Mouse (Mus musculus) liver, embryonic 13.5 days (tissue): ENCODE data around the gene 1810062G17Rik. TPM values are rescaled to one million over a fixed set of nuclear protein-coding genes. Genes with fewer than 3 reads are reported as not detected.
A peak's percentile ranks its signal among the peaks of the same experiment; 100 is the strongest.

Experiments
- ATAC-seq: fragments of 200-750 bp; cut with Nextera tagmentation; 2 replicates; pipeline ENCODE4 v1.8.0; 2017; ENCODE audit warnings: low read depth, mild to moderate bottlenecking, moderate number of reproducible peaks, moderate library complexity
- DNase-seq: peaks from one replicate; pipeline ENCODE4 v3.0.0; 2022
- H3K27ac ChIP-seq: fragments of 300-500 bp; sonication (generic); 2 replicates; pipeline ENCODE4 v1.5.1; 2015; ENCODE audit warnings: moderate library complexity, mild to moderate bottlenecking, inconsistent platforms
- H3K27me3 ChIP-seq: fragments of 300-500 bp; sonication (generic); 2 replicates; pipeline ENCODE4 v1.6.1; 2015; ENCODE audit warnings: mild to moderate bottlenecking, inconsistent platforms
- H3K36me3 ChIP-seq: fragments of 300-500 bp; sonication (generic); 2 replicates; pipeline ENCODE4 v1.6.1; 2015; ENCODE audit warnings: mild to moderate bottlenecking, inconsistent platforms
- H3K4me1 ChIP-seq: fragments of 300-500 bp; sonication (generic); replicated peaks from 2 replicates; pipeline ENCODE4 v1.6.1; 2015; ENCODE audit warnings: inconsistent platforms
- H3K4me2 ChIP-seq: fragments of 300-500 bp; sonication (generic); 2 replicates; pipeline ENCODE4 v1.6.1; 2015; ENCODE audit warnings: inconsistent platforms, mild to moderate bottlenecking, moderate library complexity
- H3K4me3 ChIP-seq: fragments of 300-500 bp; sonication (generic); replicated peaks from 2 replicates; pipeline ENCODE4 v1.5.1; 2015; ENCODE audit warnings: mild to moderate bottlenecking, inconsistent platforms
- H3K9ac ChIP-seq: fragments of 300-500 bp; sonication (generic); 2 replicates; pipeline ENCODE4 v1.6.1; 2015; ENCODE audit warnings: mild to moderate bottlenecking, inconsistent platforms
- H3K9me3 ChIP-seq: fragments of 300-500 bp; sonication (generic); replicated peaks from 2 replicates; pipeline ENCODE4 v1.6.1; 2016; ENCODE audit warnings: inconsistent platforms
- WGBS: fragments of 180-500 bp; shearing (Covaris S2); methylation state at CpG from one replicate; pipeline ENCODE4 v1.1.7; 2015; ENCODE audit not compliant: insufficient replicate concordance; 5-methylcytosine and 5-hydroxymethylcytosine counted together
- polyA plus RNA-seq: library from polyadenylated mRNA; unstranded; fragments of >200 nt; fragmentation: Nextera tagmentation; extraction: Ambion mirVana; gene quantifications from 2 replicates; pipeline ENCODE4 v1.2.1, GENCODE M21; 2015

1810062G17Rik gene
- polyA plus RNA-seq, 1 experiment from 2014 or later: 0.90 TPM

DNA sequence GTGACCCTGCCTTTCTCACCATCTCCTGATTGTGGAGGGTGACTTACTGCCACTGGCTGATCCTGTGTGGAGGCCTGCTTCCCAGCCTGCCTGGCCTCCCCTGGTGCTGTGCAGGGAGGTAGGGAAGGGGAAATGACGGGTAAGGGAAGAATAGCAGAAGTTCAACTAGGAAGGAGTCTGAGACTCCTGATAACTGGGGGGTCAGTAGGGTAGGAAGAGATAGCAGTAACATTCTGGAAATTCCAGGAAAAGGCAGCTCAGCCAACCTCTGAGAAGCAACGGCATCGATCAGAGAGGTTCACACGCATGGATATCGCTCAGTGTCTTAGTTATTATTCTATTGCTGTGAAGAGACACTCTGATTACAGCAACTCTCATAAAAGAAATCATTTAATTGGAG lies 15.8 kb downstream of the 1810062G17Rik start:
- H3K4me3 ChIP-seq: no peak overlapping the region
- no peaks in the 10 kb centered on the region for H3K27me3 ChIP-seq
- WGBS: 32% methylated on average over 5 of the region's 5 CpGs
- H3K27ac ChIP-seq: no peak overlapping the region
- no peaks in the 10 kb centered on the region for H3K36me3 ChIP-seq
- DNase-seq (no peak), ATAC-seq (no peak)
- H3K4me2 ChIP-seq: no peak overlapping the region
- no peak overlapping the region for H3K9ac ChIP-seq
- H3K9me3 ChIP-seq: no peaks in the 10 kb centered on the region
- peaks cover 13% of the 10 kb centered on the region for H3K4me1 ChIP-seq

DNA sequence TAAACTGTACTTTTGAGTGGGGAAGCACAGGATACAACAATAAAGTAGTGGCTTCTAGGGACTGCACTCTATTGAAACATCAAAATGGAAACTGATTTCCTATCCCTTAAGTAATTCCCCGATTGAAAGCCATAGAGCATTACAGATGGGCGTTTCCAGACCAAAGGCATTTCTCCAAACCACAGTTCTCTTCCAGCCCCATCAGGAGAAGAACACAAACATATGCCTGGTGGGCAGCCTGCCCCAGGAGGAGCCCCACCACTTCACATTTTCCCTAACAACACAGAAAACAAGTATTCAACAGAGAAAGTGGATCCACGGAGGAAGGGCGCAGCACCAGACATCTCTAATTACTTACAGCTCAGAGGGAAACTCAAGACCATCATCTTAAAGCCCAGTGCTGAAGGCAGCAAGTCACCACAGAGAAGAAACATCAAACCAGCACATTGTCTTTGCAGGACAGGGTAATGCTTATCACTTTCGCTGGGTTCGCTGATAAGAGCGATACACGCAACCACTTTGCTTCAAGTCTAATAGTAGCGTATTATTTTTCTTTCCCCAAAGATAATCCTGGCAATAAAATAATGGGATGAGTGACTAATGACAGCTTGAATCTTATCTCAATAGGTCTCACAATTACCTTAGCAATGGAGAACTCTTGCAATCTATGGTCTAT lies 17.1 kb downstream of the 1810062G17Rik start:
- ATAC-seq (no peak), DNase-seq (no peak)
- 41% methylated on average over 9 of the region's 9 CpGs for WGBS
- Histone ChIP-seq H3K4me1 (peaks cover 13% of the 10 kb centered on the region), H3K4me2 (no peak overlapping the region), H3K4me3 (no peak overlapping the region), H3K27ac (no peak overlapping the region), H3K27me3 (no peaks in the 10 kb centered on the region), H3K9me3 (no peaks in the 10 kb centered on the region), H3K36me3 (no peaks in the 10 kb centered on the region), H3K9ac (no peak overlapping the region)

DNA sequence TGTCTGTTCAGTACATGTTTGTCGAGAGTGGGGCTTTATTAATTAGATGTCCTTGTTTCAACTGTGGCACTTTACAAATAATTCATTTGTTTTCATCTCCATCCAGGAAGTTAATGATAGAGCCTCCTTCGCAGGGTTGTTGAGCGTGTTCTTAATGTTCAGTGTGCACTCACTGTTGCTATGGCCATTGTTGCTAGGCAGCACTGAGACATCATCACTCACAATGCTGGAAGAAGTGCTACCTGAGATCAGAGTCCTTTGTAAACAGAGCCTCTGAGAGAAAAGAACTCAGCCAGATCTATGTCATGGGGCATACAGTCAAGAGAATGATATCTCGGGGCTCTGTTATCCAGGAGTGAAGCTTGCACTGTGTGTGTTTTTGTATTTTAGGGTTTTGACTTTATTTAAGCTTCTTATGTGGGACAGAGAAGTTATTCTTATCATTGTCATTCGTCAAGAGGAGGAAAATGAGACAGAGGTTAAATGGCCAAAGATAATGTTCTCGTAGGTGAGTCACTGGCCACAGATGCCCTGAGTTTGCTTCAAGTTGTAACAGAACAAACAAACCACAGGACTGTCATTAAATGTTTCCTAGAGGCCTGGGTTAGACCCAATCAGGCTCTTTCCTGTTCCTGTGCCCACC lies 18.0 kb downstream of the 1810062G17Rik start:
- Histone ChIP-seq H3K27me3 (no peaks in the 10 kb centered on the region), H3K9me3 (no peaks in the 10 kb centered on the region), H3K27ac (no peak overlapping the region), H3K4me2 (no peak overlapping the region), H3K9ac (no peak overlapping the region), H3K4me3 (no peak overlapping the region), H3K4me1 (peaks cover 13% of the 10 kb centered on the region), H3K36me3 (no peaks in the 10 kb centered on the region)
- no peak for ATAC-seq
- WGBS: 52% methylated on average over 6 of the region's 6 CpGs
- DNase-seq: no peak

DNA sequence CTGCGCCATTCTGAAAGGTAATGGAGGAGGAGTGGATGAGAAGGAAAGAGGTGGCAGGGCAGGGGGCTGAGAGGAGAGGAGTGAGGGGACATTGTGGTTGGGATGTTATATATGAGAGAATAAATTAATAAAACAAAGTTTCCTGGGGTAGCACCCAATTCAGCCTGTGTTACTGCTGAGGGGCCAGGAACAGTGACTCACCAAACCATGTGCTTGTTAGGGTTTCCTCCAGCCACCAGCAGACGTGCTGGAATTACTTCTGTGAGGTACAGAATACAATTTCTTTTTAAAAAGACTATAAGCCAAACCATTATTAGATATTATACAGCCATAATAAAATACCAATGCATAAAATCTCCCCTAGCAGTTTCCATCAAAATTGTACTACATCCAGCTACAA lies 18.9 kb downstream of the 1810062G17Rik start:
- Histone ChIP-seq H3K4me3 (no peak overlapping the region), H3K27ac (no peak overlapping the region), H3K9ac (no peak overlapping the region), H3K4me1 (peaks cover 13% of the 10 kb centered on the region), H3K9me3 (no peaks in the 10 kb centered on the region), H3K36me3 (no peaks in the 10 kb centered on the region), H3K4me2 (no peak overlapping the region), H3K27me3 (no peaks in the 10 kb centered on the region)
- WGBS: 59% methylated on average over 2 of the region's 2 CpGs
- ATAC-seq: no peak
- no peak for DNase-seq

DNA sequence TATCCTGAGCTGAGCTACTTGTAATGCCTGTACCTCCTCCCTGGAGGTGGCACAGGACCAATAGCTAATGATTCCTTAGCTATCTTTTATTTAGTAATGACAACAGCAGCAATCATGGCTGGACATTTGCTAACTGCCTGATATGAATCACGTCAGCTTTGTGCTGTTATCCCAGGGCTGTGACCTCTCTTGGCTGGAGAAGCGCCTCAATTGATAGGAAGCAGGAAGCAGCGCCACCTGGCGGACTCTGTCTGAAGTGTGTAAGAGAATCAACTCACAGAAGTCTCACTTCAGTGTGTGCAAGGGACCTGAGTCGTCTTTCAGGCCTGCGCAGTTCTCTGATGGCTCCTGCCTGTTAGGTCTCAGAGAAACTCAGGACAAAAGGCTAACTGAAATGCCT lies 19.7 kb downstream of the 1810062G17Rik start:
- H3K27me3 ChIP-seq: no peaks in the 10 kb centered on the region
- no peak overlapping the region for H3K4me3 ChIP-seq
- peak overlapping the region; percentile 33 for H3K4me2 ChIP-seq
- ATAC-seq: peak; percentile 59
- H3K9me3 ChIP-seq: no peaks in the 10 kb centered on the region
- DNase-seq: peak; percentile 32
- no peak overlapping the region for H3K9ac ChIP-seq
- no peaks in the 10 kb centered on the region for H3K36me3 ChIP-seq
- H3K27ac ChIP-seq: no peak overlapping the region
- peaks cover 13% of the 10 kb centered on the region for H3K4me1 ChIP-seq
- WGBS: 5% methylated on average over 6 of the region's 6 CpGs

DNA sequence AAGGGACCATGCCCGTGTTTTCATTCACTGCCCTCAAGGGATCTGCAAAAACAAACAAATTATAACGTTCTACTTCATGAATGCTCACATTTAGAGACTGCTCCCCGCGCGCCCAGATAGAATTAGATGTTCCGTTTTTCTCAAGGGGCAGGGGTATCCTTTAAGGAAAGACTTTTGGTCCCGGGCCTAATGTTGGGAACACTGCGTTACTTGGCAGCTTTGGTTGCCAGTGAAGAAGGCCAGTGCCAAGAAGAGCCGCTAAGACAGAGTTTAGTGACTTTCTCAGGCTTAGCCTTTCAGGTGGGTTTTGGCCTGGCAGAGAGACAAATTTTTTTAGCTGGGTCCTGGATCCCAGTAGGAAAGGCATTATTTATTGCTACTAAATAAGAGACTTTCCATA lies 20.5 kb downstream of the 1810062G17Rik start:
- no peak overlapping the region for H3K9ac ChIP-seq
- no peaks in the 10 kb centered on the region for H3K27me3 ChIP-seq
- no peak for ATAC-seq
- no peak overlapping the region for H3K4me2 ChIP-seq
- no peak overlapping the region for H3K4me3 ChIP-seq
- no peak for DNase-seq
- no peaks in the 10 kb centered on the region for H3K9me3 ChIP-seq
- peaks cover 13% of the 10 kb centered on the region for H3K4me1 ChIP-seq
- WGBS: 70% methylated on average over 9 of the region's 9 CpGs
- no peak overlapping the region for H3K27ac ChIP-seq
- H3K36me3 ChIP-seq: no peaks in the 10 kb centered on the region

DNA sequence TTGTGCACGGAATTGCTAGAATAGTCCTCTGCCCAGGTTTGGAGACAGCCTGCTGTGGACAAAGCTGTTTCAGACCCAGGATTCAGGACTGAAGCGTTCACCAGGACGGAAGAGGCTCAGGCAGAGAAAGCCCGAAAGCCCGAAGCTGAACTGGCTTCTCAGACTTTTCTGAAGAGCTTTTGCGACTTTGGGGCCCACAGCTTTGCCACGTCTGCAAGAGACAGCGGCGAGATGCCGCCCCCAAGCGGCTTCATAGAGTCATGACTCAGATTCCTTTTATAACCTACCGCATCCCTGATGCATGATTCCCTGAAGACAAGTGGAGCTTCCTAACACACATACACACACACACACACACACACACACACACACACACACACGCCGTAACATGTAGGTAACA lies 21.0 kb downstream of the 1810062G17Rik start:
- no peaks in the 10 kb centered on the region for H3K9me3 ChIP-seq
- no peak overlapping the region for H3K27ac ChIP-seq
- DNase-seq: peak; percentile 13
- no peak overlapping the region for H3K4me2 ChIP-seq
- WGBS: 19% methylated on average over 14 of the region's 14 CpGs
- ATAC-seq: no peak
- H3K27me3 ChIP-seq: no peaks in the 10 kb centered on the region
- H3K36me3 ChIP-seq: no peaks in the 10 kb centered on the region
- no peak overlapping the region for H3K9ac ChIP-seq
- peaks cover 9% of the 10 kb centered on the region for H3K4me1 ChIP-seq
- no peak overlapping the region for H3K4me3 ChIP-seq

DNA sequence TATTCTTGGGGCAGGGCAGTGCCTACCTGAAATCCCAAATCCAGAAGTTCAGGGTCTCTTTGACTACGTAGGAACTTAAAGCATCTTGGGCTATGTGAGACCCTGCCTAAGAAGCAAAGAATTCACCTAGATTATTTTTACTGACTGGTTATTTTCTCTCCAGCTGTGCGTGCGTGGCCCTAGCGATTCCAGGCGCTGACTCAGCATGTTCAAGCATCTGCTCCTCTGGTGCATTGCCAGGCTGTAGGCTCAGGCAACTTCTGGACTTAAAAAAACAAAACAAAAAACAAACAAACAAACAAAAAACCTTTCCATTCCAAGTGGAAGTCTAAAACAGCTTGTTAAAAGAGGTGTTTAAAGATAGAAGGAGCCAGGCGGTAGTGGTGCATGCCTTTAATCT lies 22.5 kb downstream of the 1810062G17Rik start:
- DNase-seq (no peak), ATAC-seq (no peak)
- H3K27ac ChIP-seq: no peak overlapping the region
- H3K36me3 ChIP-seq: no peaks in the 10 kb centered on the region
- H3K4me1 ChIP-seq: no peaks in the 10 kb centered on the region; the same call in 1 of the 2 replicates
- H3K4me2 ChIP-seq: no peak overlapping the region
- no peak overlapping the region for H3K4me3 ChIP-seq
- H3K9me3 ChIP-seq: no peaks in the 10 kb centered on the region
- 79% methylated on average over 6 of the region's 6 CpGs for WGBS
- H3K27me3 ChIP-seq: no peaks in the 10 kb centered on the region
- no peak overlapping the region for H3K9ac ChIP-seq

DNA sequence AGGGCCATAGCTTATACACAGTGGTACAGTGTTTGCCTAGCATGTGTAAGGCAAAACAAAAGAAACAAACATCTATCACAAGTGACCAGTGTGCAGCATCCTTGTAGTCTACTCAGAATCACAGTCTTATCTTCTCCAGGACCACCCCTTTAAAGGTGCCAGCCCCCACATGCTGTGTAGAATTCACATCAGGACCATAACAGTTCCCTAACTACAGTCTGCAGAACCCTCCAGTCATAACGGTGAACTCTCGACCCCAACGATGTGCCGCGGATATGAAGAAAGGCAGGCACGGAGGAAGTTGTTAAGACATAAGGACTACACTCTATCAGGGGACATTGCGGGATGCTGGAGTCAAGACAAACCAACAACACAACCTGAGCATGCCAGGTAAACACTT lies 23.7 kb downstream of the 1810062G17Rik start:
- Histone ChIP-seq H3K9me3 (no peaks in the 10 kb centered on the region), H3K9ac (no peak overlapping the region), H3K4me1 (no peaks in the 10 kb centered on the region), H3K27me3 (no peaks in the 10 kb centered on the region), H3K36me3 (no peaks in the 10 kb centered on the region), H3K4me3 (no peak overlapping the region), H3K4me2 (no peak overlapping the region), H3K27ac (no peak overlapping the region)
- no peak for DNase-seq
- no peak for ATAC-seq
- WGBS: 85% methylated on average over 7 of the region's 7 CpGs

DNA sequence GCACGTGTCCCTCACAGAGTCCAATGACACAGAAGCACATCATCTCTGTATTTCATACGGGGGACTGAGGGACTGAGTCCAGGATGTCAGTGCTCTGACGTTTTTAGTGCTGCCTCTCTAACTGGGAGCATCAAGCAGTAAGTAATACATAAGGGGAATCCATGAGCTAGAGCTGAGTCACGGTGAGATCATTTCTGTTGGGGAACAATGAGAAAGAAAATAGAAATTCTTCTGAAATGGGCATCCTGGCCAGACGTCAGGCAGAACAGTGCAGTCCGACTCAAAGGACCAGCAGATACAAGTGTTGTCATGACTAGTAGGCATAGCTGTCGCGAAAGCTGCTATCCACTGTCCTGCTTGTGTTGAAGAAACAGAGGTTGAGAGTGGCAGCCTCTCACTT lies 25.2 kb downstream of the 1810062G17Rik start:
- no peak overlapping the region for H3K9ac ChIP-seq
- H3K36me3 ChIP-seq: no peaks in the 10 kb centered on the region
- no peak for DNase-seq
- no peaks in the 10 kb centered on the region for H3K4me1 ChIP-seq
- H3K9me3 ChIP-seq: no peaks in the 10 kb centered on the region
- H3K27me3 ChIP-seq: no peaks in the 10 kb centered on the region
- no peak overlapping the region for H3K27ac ChIP-seq
- 67% methylated on average over 8 of the region's 8 CpGs for WGBS
- H3K4me2 ChIP-seq: no peak overlapping the region
- ATAC-seq: no peak
- no peak overlapping the region for H3K4me3 ChIP-seq

DNA sequence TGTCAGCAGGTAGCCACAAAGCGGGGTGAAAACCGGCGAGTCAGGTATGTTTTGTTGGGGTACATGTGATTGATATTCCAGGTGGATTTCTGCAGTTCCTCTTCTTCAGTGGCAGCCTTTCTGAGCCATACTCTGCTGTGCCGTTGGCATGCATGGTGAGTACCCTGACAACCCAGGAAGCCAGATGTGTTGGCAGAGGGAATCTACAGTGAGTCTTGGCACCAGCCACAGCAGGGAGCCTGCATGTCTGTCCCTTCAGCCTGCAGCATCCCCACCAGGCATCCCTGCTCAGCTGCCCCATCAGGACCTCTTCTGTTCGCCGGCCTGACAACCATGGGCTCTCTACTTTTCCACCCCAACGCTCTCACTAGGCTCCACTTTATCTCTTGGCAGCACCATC lies 25.8 kb downstream of the 1810062G17Rik start:
- no peak overlapping the region for H3K9ac ChIP-seq
- WGBS: 55% methylated on average over 7 of the region's 7 CpGs
- DNase-seq (no peak), ATAC-seq (no peak)
- no peak overlapping the region for H3K4me3 ChIP-seq
- no peaks in the 10 kb centered on the region for H3K4me1 ChIP-seq
- H3K27ac ChIP-seq: no peak overlapping the region
- no peaks in the 10 kb centered on the region for H3K36me3 ChIP-seq
- H3K9me3 ChIP-seq: no peaks in the 10 kb centered on the region
- H3K4me2 ChIP-seq: no peak overlapping the region
- H3K27me3 ChIP-seq: no peaks in the 10 kb centered on the region

DNA sequence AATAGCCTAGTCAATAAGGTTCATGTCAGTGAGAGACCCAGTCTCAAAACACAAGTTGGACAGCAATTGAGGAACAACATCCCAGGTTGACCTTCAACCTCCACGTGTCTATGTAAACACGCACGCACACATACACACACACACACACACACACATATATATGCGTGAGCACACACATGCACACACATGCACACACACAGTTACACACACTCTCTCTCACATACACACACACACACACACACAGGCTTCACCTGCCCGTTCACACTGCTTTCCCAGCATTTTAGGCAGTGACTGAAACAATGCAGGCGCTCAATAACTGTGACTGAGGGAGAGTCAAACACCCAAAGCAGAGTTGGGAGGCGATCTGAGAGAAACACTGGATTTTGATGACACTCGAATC lies 29.6 kb downstream of the 1810062G17Rik start:
- H3K4me2 ChIP-seq: no peak overlapping the region
- no peaks in the 10 kb centered on the region for H3K36me3 ChIP-seq
- H3K27me3 ChIP-seq: no peaks in the 10 kb centered on the region
- H3K4me3 ChIP-seq: no peak overlapping the region
- no peaks in the 10 kb centered on the region for H3K4me1 ChIP-seq
- H3K27ac ChIP-seq: no peak overlapping the region
- DNase-seq (no peak), ATAC-seq (no peak)
- 64% methylated on average over 8 of the region's 8 CpGs for WGBS
- no peaks in the 10 kb centered on the region for H3K9me3 ChIP-seq
- no peak overlapping the region for H3K9ac ChIP-seq
